Mouse (Mus musculus): ENCODE measurements around the gene Dusp10. TPM values are rescaled to one million over a fixed set of nuclear protein-coding genes. Genes with fewer than 3 reads are reported as not detected.

Dusp10 gene
- polyA plus RNA-seq, 1 experiment from 2014 or later = 6.5 TPM

- WGBS = 92% methylated on average over 1 of the region's 1 CpGs
- no peak overlapping the region for H3K9ac ChIP-seq (ENCODE audit: low read depth, low read length)
- ATAC-seq (ENCODE audit: low FRiP score) (no peak), DNase-seq (ENCODE audit: low spot score) (no peak)
- H3K27ac ChIP-seq (ENCODE audit: low read depth, low read length) = no peak overlapping the region
- H3K4me2 ChIP-seq (replicated peaks; ENCODE audit: low read depth, low read length) = no peak overlapping the region
- no peaks in the 10 kb centered on the region for H3K4me1 ChIP-seq (replicated peaks; ENCODE audit: control insufficient read depth, insufficient read depth, low read length)
- no peaks in the 10 kb centered on the region for H3K27me3 ChIP-seq (ENCODE audit: control insufficient read depth, insufficient read depth, low read length)
- H3K36me3 ChIP-seq (ENCODE audit: control insufficient read depth, insufficient read depth, low read length) = no peaks in the 10 kb centered on the region
- H3K9me3 ChIP-seq (ENCODE audit: control insufficient read depth, low read length) = no peaks in the 10 kb centered on the region
- no peak overlapping the region for H3K4me3 ChIP-seq (ENCODE audit: low read depth, low read length)
Observed at GRCm38 (mm10) chr1:184108254-184108653, 95.2 kb downstream of the Dusp10 start.

DNA sequence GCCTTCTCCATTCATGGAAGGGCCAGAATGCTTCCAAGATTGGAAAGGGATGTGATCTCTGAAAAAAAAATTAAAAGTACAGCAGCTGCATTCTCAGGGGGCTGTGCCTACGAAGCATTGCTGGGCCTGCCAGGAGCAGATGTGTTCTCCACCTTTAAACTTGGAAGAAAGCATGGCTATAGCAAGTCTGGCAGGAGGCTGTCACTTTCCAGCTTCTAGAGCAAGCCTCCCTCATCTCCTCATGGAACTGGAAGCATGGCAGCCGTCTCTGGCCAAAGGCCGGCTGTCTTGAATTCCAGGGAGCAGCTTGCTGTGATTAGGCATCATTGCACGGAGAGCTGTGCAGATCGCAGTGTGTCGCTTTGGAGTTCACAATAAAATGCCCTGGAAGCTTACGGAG lies 104.5 kb downstream of the Dusp10 start:
- Histone ChIP-seq H3K4me3 (ENCODE audit: low read depth, low read length) (no peak overlapping the region), H3K4me1 (replicated peaks; ENCODE audit: control insufficient read depth, insufficient read depth, low read length) (no peaks in the 10 kb centered on the region), H3K4me2 (replicated peaks; ENCODE audit: low read depth, low read length) (no peak overlapping the region), H3K36me3 (ENCODE audit: control insufficient read depth, insufficient read depth, low read length) (no peaks in the 10 kb centered on the region), H3K9me3 (ENCODE audit: control insufficient read depth, low read length) (no peaks in the 10 kb centered on the region), H3K27me3 (ENCODE audit: control insufficient read depth, insufficient read depth, low read length) (no peaks in the 10 kb centered on the region), H3K9ac (ENCODE audit: low read depth, low read length) (no peak overlapping the region), H3K27ac (ENCODE audit: low read depth, low read length) (no peak overlapping the region)
- ATAC-seq (ENCODE audit: low FRiP score) (no peak), DNase-seq (ENCODE audit: low spot score) (no peak)
- 84% methylated on average over 7 of the region's 7 CpGs for WGBS

DNA sequence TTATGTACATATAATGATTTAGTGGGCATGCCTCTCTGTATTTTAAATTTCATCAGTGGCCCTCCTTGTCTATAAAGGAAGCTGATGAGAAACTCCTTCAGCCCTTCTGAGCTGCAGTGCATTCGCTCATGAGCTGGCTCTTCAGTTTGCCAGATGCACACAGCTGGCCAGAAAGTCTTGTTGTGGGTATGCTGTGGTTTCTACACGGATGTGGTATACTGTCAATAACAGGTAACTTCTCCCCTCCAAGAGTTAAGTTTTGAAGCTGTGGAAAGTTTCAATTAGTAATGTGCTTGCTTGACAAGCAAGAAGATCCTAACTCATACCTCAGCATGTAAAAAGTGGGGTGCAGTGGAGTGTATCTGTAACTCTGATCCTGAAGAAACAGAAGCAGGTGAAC lies 104.9 kb downstream of the Dusp10 start:
- H3K9me3 ChIP-seq (ENCODE audit: control insufficient read depth, low read length) = no peaks in the 10 kb centered on the region
- WGBS = 84% methylated on average over 2 of the region's 2 CpGs
- H3K9ac ChIP-seq (ENCODE audit: low read depth, low read length) = no peak overlapping the region
- no peaks in the 10 kb centered on the region for H3K36me3 ChIP-seq (ENCODE audit: control insufficient read depth, insufficient read depth, low read length)
- no peak for DNase-seq (ENCODE audit: low spot score)
- H3K4me2 ChIP-seq (replicated peaks; ENCODE audit: low read depth, low read length) = no peak overlapping the region
- no peaks in the 10 kb centered on the region for H3K27me3 ChIP-seq (ENCODE audit: control insufficient read depth, insufficient read depth, low read length)
- ATAC-seq (ENCODE audit: low FRiP score) = no peak
- H3K27ac ChIP-seq (ENCODE audit: low read depth, low read length) = no peak overlapping the region
- no peaks in the 10 kb centered on the region for H3K4me1 ChIP-seq (replicated peaks; ENCODE audit: control insufficient read depth, insufficient read depth, low read length)
- H3K4me3 ChIP-seq (ENCODE audit: low read depth, low read length) = no peak overlapping the region

GRCm38 (mm10) chr1:184118586-184118985 lies 105.5 kb downstream of the Dusp10 start:
- H3K9ac ChIP-seq (ENCODE audit: low read depth, low read length) = no peak overlapping the region
- H3K36me3 ChIP-seq (ENCODE audit: control insufficient read depth, insufficient read depth, low read length) = no peaks in the 10 kb centered on the region
- no peak overlapping the region for H3K4me3 ChIP-seq (ENCODE audit: low read depth, low read length)
- no peak overlapping the region for H3K27ac ChIP-seq (ENCODE audit: low read depth, low read length)
- ATAC-seq (ENCODE audit: low FRiP score) = no peak
- no peak for DNase-seq (ENCODE audit: low spot score)
- no peaks in the 10 kb centered on the region for H3K27me3 ChIP-seq (ENCODE audit: control insufficient read depth, insufficient read depth, low read length)
- H3K4me2 ChIP-seq (replicated peaks; ENCODE audit: low read depth, low read length) = no peak overlapping the region
- H3K9me3 ChIP-seq (ENCODE audit: control insufficient read depth, low read length) = no peaks in the 10 kb centered on the region
- H3K4me1 ChIP-seq (replicated peaks; ENCODE audit: control insufficient read depth, insufficient read depth, low read length) = no peaks in the 10 kb centered on the region
- 76% methylated on average over 1 of the region's 1 CpGs for WGBS

Other genes with a start within 250 kb of the Dusp10 start
- gene 1700056E22Rik, start 21.0 kb downstream of the Dusp10 start, polyA plus RNA-seq (2014; fragmentation: Nextera tagmentation; extraction: Ambion mirVana) = 1.9 and 2.2 TPM in 2 replicates

Data from hindbrain, embryonic 11.5 days (tissue).